In the genomic region with DNA sequence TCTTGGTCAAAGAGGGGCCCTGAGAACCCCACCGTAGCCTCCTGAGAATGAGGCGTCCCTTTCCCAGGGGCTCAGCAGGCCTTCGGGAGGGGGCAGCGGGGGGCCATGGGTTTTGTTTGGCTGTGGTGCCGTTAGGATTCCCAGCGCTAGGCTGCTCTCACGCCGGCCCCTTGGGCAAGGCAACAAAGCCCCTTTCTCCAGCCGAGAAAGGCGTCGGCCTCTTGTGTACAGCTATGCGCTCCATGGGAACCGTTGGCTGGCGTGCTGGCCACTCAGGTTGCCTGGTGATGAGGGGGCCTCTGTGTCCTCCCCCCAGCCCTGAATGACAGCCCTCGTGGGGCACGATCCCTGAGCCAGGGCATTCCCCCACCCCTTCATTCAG, we compare ENCODE assay signal across 9 mouse cellular contexts. TPM values are rescaled to one million over a fixed set of nuclear protein-coding genes. Genes with fewer than 3 reads are reported as not detected.
DNase-seq lines count a peak whose midpoint lies in the region; ATAC-seq and TF ChIP-seq lines count a peak whose summit lies in the region.
"Had no signal": no experiment of that assay in that cellular context is flagged by ENCODE, and none has a peak within 500 bp of the region (broad histone marks: within the 10 kb centered on the region; RNA-seq: fewer than 3 reads in every experiment).

No protein-coding gene starts in this region.

- H3K27me3 ChIP-seq in heart, embryonic 11.5 days (ENCODE audit: control insufficient read depth, insufficient read depth, low read length) = peaks cover 88% of the 10 kb centered on the region
- peaks cover 69% of the 10 kb centered on the region for H3K27me3 ChIP-seq in G1E (ENCODE audit: insufficient read depth, low read length)
- H3K27me3 ChIP-seq in forebrain, embryonic 14.5 days (replicated peaks; ENCODE audit: control insufficient read depth, insufficient read depth, low read length) = peaks cover 3% of the 10 kb centered on the region; the same call in 1 of the 2 replicates
- H3K27me3 ChIP-seq in limb, embryonic 12.5 days = peaks cover 91% of the 10 kb centered on the region
- H3K27me3 ChIP-seq in neural tube, embryonic 13.5 days = peaks cover 18% of the 10 kb centered on the region

- no peaks in the 10 kb centered on the region for H3K36me3 ChIP-seq in heart, embryonic 11.5 days (ENCODE audit: control insufficient read depth, insufficient read depth, low read length)
- peaks cover 21% of the 10 kb centered on the region for H3K36me3 ChIP-seq in G1E (replicated peaks)
- H3K36me3 ChIP-seq in forebrain, embryonic 14.5 days (ENCODE audit: control insufficient read depth, insufficient read depth, low read length) = peaks cover 13% of the 10 kb centered on the region
- H3K36me3 ChIP-seq in limb, embryonic 12.5 days = no peaks in the 10 kb centered on the region; the same call in 1 of the 2 replicates
- peaks cover 14% of the 10 kb centered on the region for H3K36me3 ChIP-seq in neural tube, embryonic 13.5 days

- DNase-seq in heart, adult 8-10 months (ENCODE audit: low spot score) = no peak
- DNase-seq in G1E (ENCODE audit: low spot score) = no peak
- DNase-seq in forebrain, embryonic 14.5 days (ENCODE audit: low spot score) = peak; percentile 87
- DNase-seq in ovary, postnatal 10 days (ENCODE audit: low spot score) = no peak
- DNase-seq in adrenal gland, postnatal 14 days = no peak

- ATAC-seq in heart, embryonic 11.5 days (replicated peaks; ENCODE audit: insufficient number of reproducible peaks, low FRiP score, low TSS enrichment) = no peak
- no peak for ATAC-seq in G1E (ENCODE audit: extremely low read depth, insufficient number of reproducible peaks, low FRiP score, poor library complexity, severe bottlenecking)
- ATAC-seq in forebrain, embryonic 14.5 days = peak; percentile 10
- ATAC-seq in limb, embryonic 12.5 days (ENCODE audit: insufficient number of reproducible peaks, insufficient read depth, low FRiP score, low TSS enrichment, low read depth) = no peak
- peak; percentile 9 for ATAC-seq in neural tube, embryonic 13.5 days (ENCODE audit: low read depth)

- no peak overlapping the region for H3K27ac ChIP-seq in heart, embryonic 11.5 days (ENCODE audit: low read depth, low read length)
- peak overlapping the region; percentile 97 for H3K27ac ChIP-seq in forebrain, embryonic 14.5 days (ENCODE audit: low read depth, low read length)
- H3K27ac ChIP-seq in limb, embryonic 12.5 days = peak overlapping the region; percentile 53
- peak overlapping the region; percentile 95 for H3K27ac ChIP-seq in neural tube, embryonic 13.5 days (replicated peaks)

- 1% methylated on average over 15 of the region's 16 CpGs for whole genome bisulfite sequencing in heart, embryonic 11.5 days (ENCODE audit: insufficient replicate concordance)
- 0% methylated on average over 16 of the region's 16 CpGs for WGBS in forebrain, embryonic 14.5 days
- WGBS in limb, embryonic 12.5 days = 2% methylated on average over 16 of the region's 16 CpGs
- WGBS in neural tube, embryonic 13.5 days = 2% methylated on average over 14 of the region's 16 CpGs

- TF ChIP-seq CTCF in G1E (IDR thresholded peaks at IDR 0.05; ENCODE audit: low read depth, low read length) = no peak

- peak overlapping the region; percentile 50 for H3K4me3 ChIP-seq in heart, embryonic 11.5 days (ENCODE audit: low read depth, low read length)
- H3K4me3 ChIP-seq in G1E (ENCODE audit: low read depth, low read length) = peak overlapping the region; percentile 67
- H3K4me3 ChIP-seq in forebrain, embryonic 14.5 days (ENCODE audit: low read depth, low read length) = peak overlapping the region; percentile 64
- peak overlapping the region; percentile 53 for H3K4me3 ChIP-seq in limb, embryonic 12.5 days (replicated peaks)
- H3K4me3 ChIP-seq in neural tube, embryonic 13.5 days = peak overlapping the region; percentile 59

- peak overlapping the region; percentile 56; the same call in 1 of the 2 replicates for H3K9ac ChIP-seq in heart, embryonic 11.5 days (ENCODE audit: low read depth, low read length)
- peak overlapping the region; percentile 84 for H3K9ac ChIP-seq in forebrain, embryonic 14.5 days (ENCODE audit: low read length)
- peak overlapping the region; percentile 64 for H3K9ac ChIP-seq in limb, embryonic 12.5 days (replicated peaks)
- peak overlapping the region; percentile 75 for H3K9ac ChIP-seq in neural tube, embryonic 13.5 days

- H3K4me2 ChIP-seq in heart, embryonic 11.5 days = peak overlapping the region; percentile 84
- H3K4me2 ChIP-seq in forebrain, embryonic 14.5 days (ENCODE audit: low read length) = peak overlapping the region; percentile 87
- H3K4me2 ChIP-seq in limb, embryonic 12.5 days = peak overlapping the region; percentile 84
- peak overlapping the region; percentile 87 for H3K4me2 ChIP-seq in neural tube, embryonic 13.5 days

- H3K4me1 ChIP-seq in heart, embryonic 11.5 days (ENCODE audit: control insufficient read depth, insufficient read depth, low read length) = peaks cover 46% of the 10 kb centered on the region
- peaks cover 70% of the 10 kb centered on the region for H3K4me1 ChIP-seq in G1E (ENCODE audit: insufficient read depth, low read depth, low read length)
- peaks cover 43% of the 10 kb centered on the region for H3K4me1 ChIP-seq in forebrain, embryonic 14.5 days (ENCODE audit: control insufficient read depth, insufficient read depth, low read length)
- H3K4me1 ChIP-seq in limb, embryonic 12.5 days (replicated peaks) = peaks cover 84% of the 10 kb centered on the region
- peaks cover 86% of the 10 kb centered on the region for H3K4me1 ChIP-seq in neural tube, embryonic 13.5 days (replicated peaks)

- no peaks in the 10 kb centered on the region for H3K9me3 ChIP-seq in heart, embryonic 11.5 days (replicated peaks; ENCODE audit: control insufficient read depth, low read length)
- peaks cover 17% of the 10 kb centered on the region for H3K9me3 ChIP-seq in G1E (replicated peaks)
- H3K9me3 ChIP-seq in forebrain, embryonic 14.5 days (replicated peaks; ENCODE audit: control insufficient read depth, low read length) = no peaks in the 10 kb centered on the region
- no peaks in the 10 kb centered on the region for H3K9me3 ChIP-seq in limb, embryonic 12.5 days
- no peaks in the 10 kb centered on the region for H3K9me3 ChIP-seq in neural tube, embryonic 13.5 days

RNA-seq across cellular contexts. Expression of a gene that starts 1.5 kb away (rescaled TPM):
- 2.8 and 3.3 TPM in 2 replicates for polyA plus RNA-seq in heart, embryonic 11.5 days (2014; fragmentation: Nextera tagmentation; extraction: Ambion mirVana)
- total RNA-seq in heart, adult 8-10 months (2022) = 1 to 10 TPM; 6.0 to 8.3 (median 6.9) TPM
- 3.1 and 4.3 TPM in 2 replicates for total RNA-seq in G1E (2014; fragmentation: Nextera tagmentation)
- total RNA-seq in G1E (2017) = 11.4 and 15.2 TPM in 2 replicates
- polyA plus RNA-seq in G1E (2012) = 11.2 and 12.0 TPM in 2 replicates
- polyA plus RNA-seq in forebrain, embryonic 14.5 days (2014; fragmentation: Nextera tagmentation; extraction: Ambion mirVana) = 30.9 TPM in 2 replicates
- polyA plus RNA-seq in limb, embryonic 12.5 days (2016; fragmentation: Nextera tagmentation; extraction: Ambion mirVana) = 10.3 and 10.8 TPM in 2 replicates
- 17.6 and 20.6 TPM in 2 replicates for polyA plus RNA-seq in neural tube, embryonic 13.5 days (2015; fragmentation: Nextera tagmentation; extraction: Ambion mirVana)
- 13.7 and 26.8 TPM in 2 replicates for total RNA-seq in adrenal gland, postnatal 14 days (2021)

RNA-seq across cellular contexts. Expression of a gene that starts 40.2 kb away (rescaled TPM):
- 26.7 and 28.8 TPM in 2 replicates for polyA plus RNA-seq in heart, embryonic 11.5 days (2014; fragmentation: Nextera tagmentation; extraction: Ambion mirVana)
- 10 to 100 TPM in 2 of 4 experiments, 1 to 10 TPM in 2; 8.8 to 11.5 (median 9.9) TPM for total RNA-seq in heart, adult 8-10 months (2022)
- total RNA-seq in G1E (2014; fragmentation: Nextera tagmentation) = 68.7 and 71.0 TPM in 2 replicates
- total RNA-seq in G1E (2017) = 8.0 and 9.8 TPM in 2 replicates
- polyA plus RNA-seq in G1E (2012) = 99.4 and 100 TPM in 2 replicates
- polyA plus RNA-seq in forebrain, embryonic 14.5 days (2014; fragmentation: Nextera tagmentation; extraction: Ambion mirVana) = 65.8 and 72.3 TPM in 2 replicates
- 48.8 and 58.0 TPM in 2 replicates for polyA plus RNA-seq in limb, embryonic 12.5 days (2016; fragmentation: Nextera tagmentation; extraction: Ambion mirVana)
- 68.5 and 72.3 TPM in 2 replicates for polyA plus RNA-seq in neural tube, embryonic 13.5 days (2015; fragmentation: Nextera tagmentation; extraction: Ambion mirVana)
- 72.5 and 83.6 TPM in 2 replicates for total RNA-seq in adrenal gland, postnatal 14 days (2021)

RNA-seq across cellular contexts. Expression of a gene that starts 43.8 kb away (rescaled TPM):
- polyA plus RNA-seq in heart, embryonic 11.5 days (2014; fragmentation: Nextera tagmentation; extraction: Ambion mirVana) = 0.74 TPM in 1 of 2 replicates, not detected in the other
- total RNA-seq in heart, adult 8-10 months (2022) = not detected
- not detected in 2 replicates for total RNA-seq in G1E (2014; fragmentation: Nextera tagmentation)
- not detected in 2 replicates for total RNA-seq in G1E (2017)
- not detected in 2 replicates for polyA plus RNA-seq in G1E (2012)
- polyA plus RNA-seq in forebrain, embryonic 14.5 days (2014; fragmentation: Nextera tagmentation; extraction: Ambion mirVana) = 0.38 TPM in 1 of 2 replicates, not detected in the other
- 0.36 TPM in 1 of 2 replicates, not detected in the other for polyA plus RNA-seq in limb, embryonic 12.5 days (2016; fragmentation: Nextera tagmentation; extraction: Ambion mirVana)
- polyA plus RNA-seq in neural tube, embryonic 13.5 days (2015; fragmentation: Nextera tagmentation; extraction: Ambion mirVana) = not detected in 2 replicates
- not detected in 2 replicates for total RNA-seq in adrenal gland, postnatal 14 days (2021)
- total RNA-seq: layer of hippocampus, postnatal 25 days had no signal

Comparison
In these comparisons a context has a peak if more than half of its experiments do, and no peak if none do; other contexts are left out.
1. ATAC-seq: peak in forebrain, embryonic 14.5 days (single experiment) and neural tube, embryonic 13.5 days (single experiment); none in heart, embryonic 11.5 days (single experiment), G1E (single experiment) and limb, embryonic 12.5 days (single experiment).
2. Peak in every context shown above with its lines, with median percentiles within 50 percentile points of each other: H3K4me2 ChIP-seq, H3K4me3 ChIP-seq and H3K9ac ChIP-seq.